Mouse (Mus musculus) testis, adult 2 months (tissue): ENCODE measurements at regions not wholly inside any gene's neighbourhood (a gene's known extent, or its start where the extent isn't known, plus 50 kb on each side); places are given as distances from the start of the nearest gene placed in this dataset.

Source experiments
- H3K27ac ChIP-seq: fragments of 200-500 bp; 2 replicates; pipeline ENCODE4 v1.5.1; 2012; ENCODE audit warnings: low read depth, low read length; ENCODE audit not compliant: control insufficient read depth, insufficient read depth
- H3K27me3 ChIP-seq: fragments of 200-500 bp; 2 replicates; pipeline ENCODE4 v1.6.1; 2012; ENCODE audit warnings: mild to moderate bottlenecking, low read length, moderate library complexity; ENCODE audit not compliant: control insufficient read depth, insufficient read depth
- H3K36me3 ChIP-seq: fragments of 200-500 bp; 2 replicates; pipeline ENCODE4 v1.6.1; 2012; ENCODE audit warnings: mild to moderate bottlenecking, low read length; ENCODE audit not compliant: control insufficient read depth, insufficient read depth
- H3K4me1 ChIP-seq: fragments of 200-500 bp; 2 replicates; pipeline ENCODE4 v1.6.1; 2012; ENCODE audit warnings: low read length; ENCODE audit not compliant: control insufficient read depth, insufficient read depth
- H3K4me3 ChIP-seq: fragments of 200-500 bp; 2 replicates; pipeline ENCODE4 v1.5.1; 2012; ENCODE audit warnings: low read depth, mild to moderate bottlenecking, low read length, moderate library complexity, mixed read lengths; ENCODE audit not compliant: control insufficient read depth
- CTCF ChIP-seq: fragments of 200-500 bp; IDR thresholded peaks from 2 replicates; pipeline ENCODE4 v1.5.1; 2012; ENCODE audit warnings: low read depth, mild to moderate bottlenecking, inconsistent platforms, low read length, moderate library complexity; ENCODE audit not compliant: control insufficient read depth, insufficient read depth, insufficient replicate concordance
- POLR2A ChIP-seq: fragments of 200-500 bp; IDR thresholded peaks from 2 replicates; pipeline ENCODE4 v1.6.1; 2012; ENCODE audit warnings: low read depth, mild to moderate bottlenecking, inconsistent platforms, low read length, moderate library complexity; ENCODE audit not compliant: control insufficient read depth

DNA sequence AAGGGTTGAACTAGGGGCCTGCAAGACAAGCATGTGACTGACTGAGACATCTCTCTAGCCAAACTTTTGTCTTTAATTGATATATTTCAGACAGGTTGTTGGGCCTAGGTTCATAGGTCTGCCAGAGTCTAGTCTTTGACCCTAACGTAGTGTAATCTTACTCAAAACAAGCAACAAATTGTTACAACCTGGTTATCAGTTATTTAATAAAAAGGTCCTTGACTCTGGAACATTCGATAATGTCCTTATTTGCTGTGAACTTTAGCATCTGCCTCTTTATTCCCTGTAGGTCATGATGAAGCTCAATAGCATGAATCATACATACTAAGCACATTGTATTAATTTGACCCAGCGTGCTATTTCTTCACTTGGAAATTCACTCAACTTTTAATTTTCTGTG is 156.3 kb downstream of the Postn start:
- Histone ChIP-seq H3K27me3 (no peaks in the 10 kb centered on the region), H3K4me1 (no peaks in the 10 kb centered on the region), H3K27ac (no peak overlapping the region), H3K4me3 (no peak overlapping the region), H3K36me3 (no peaks in the 10 kb centered on the region)
- TF ChIP-seq CTCF (no peak), POLR2A (no peak)

- Histone ChIP-seq H3K36me3 (no peaks in the 10 kb centered on the region), H3K4me1 (no peaks in the 10 kb centered on the region), H3K4me3 (no peak overlapping the region), H3K27me3 (no peaks in the 10 kb centered on the region), H3K27ac (no peak overlapping the region)
- no peak for TF ChIP-seq CTCF
- TF ChIP-seq POLR2A = no peak
Observed at GRCm38 (mm10) chr3:54522716-54523115, 161.8 kb downstream of the Postn start.

DNA sequence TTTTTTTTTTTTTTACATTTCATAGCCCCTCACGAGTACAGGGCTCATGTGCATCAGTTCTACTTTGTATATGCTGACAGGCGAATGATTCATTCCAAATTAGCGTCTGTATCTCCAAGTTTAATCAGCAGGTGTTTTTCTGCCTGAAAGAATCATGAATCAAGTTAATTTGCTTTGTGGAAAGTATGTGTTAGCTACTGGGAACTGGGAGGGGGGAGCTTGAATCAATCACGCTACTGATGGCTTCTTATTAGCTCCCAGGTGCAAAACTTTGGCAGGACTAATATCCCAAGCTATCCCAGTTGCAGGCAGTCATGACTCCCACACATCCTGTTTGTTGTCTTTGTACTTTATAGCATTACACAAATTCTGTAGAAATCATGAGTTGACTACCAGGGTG is 165.7 kb downstream of the Postn start:
- Histone ChIP-seq H3K36me3 (no peaks in the 10 kb centered on the region), H3K27ac (no peak overlapping the region), H3K4me3 (no peak overlapping the region), H3K27me3 (no peaks in the 10 kb centered on the region), H3K4me1 (no peaks in the 10 kb centered on the region)
- TF ChIP-seq POLR2A = no peak
- no peak for TF ChIP-seq CTCF

- no peak for TF ChIP-seq POLR2A
- TF ChIP-seq CTCF = peak; percentile 26; the same call in 1 of the 2 replicates
- Histone ChIP-seq H3K27me3 (no peaks in the 10 kb centered on the region), H3K27ac (no peak overlapping the region)
Observed at GRCm38 (mm10) chr3:54528292-54528691, 164.3 kb upstream of the Supt20 start.

DNA sequence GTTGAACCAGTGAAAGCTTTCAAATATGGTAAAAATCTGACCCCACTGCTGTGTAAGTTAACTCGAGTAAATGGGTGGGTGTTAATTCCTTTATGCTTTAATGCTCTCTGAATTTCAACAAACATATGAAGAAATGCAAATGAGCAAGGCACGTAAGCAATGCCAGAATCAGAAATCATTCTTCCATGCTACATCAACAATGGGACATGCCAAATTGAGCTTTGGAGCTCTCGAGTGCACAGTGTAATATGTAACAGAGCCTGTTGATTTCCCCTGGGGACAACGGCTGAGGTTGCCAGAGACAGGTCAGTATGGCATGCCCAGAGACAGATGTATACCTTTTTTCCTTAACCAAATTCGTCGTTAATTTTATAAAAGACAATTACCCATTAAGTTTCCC is 162.4 kb upstream of the Supt20 start:
- Histone ChIP-seq H3K4me3 (no peak overlapping the region), H3K27me3 (no peaks in the 10 kb centered on the region), H3K4me1 (no peaks in the 10 kb centered on the region), H3K36me3 (no peaks in the 10 kb centered on the region), H3K27ac (no peak overlapping the region)
- TF ChIP-seq POLR2A (no peak), CTCF (no peak)

More at GRCm38 (mm10) chr3:54528292-54528691, 164.3 kb upstream of the Supt20 start:
- Histone ChIP-seq H3K4me1 (no peaks in the 10 kb centered on the region), H3K4me3 (no peak overlapping the region), H3K36me3 (no peaks in the 10 kb centered on the region)

DNA sequence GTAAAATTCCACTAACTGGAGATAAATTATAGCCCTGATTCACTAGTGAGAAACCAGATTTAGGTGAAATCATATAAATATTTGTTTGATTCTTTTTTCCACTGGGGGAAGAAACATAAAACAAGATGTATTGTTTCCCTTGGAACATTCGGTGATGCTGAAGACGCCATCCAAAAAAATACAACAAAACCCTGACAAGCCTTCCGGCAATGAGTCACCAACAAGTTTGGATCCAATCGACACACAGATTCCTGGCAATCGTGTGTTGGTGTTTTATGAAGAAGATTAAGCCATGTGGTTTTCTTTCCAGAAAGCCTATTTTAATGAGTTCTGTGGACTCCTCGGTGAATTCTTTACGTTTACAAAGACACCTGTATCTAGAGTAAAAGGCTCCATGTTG is 157.2 kb upstream of the Supt20 start:
- H3K4me1 ChIP-seq = no peaks in the 10 kb centered on the region
- H3K27me3 ChIP-seq = no peaks in the 10 kb centered on the region
- H3K4me3 ChIP-seq = no peak overlapping the region
- TF ChIP-seq POLR2A = no peak
- no peak for TF ChIP-seq CTCF
- H3K36me3 ChIP-seq = no peaks in the 10 kb centered on the region
- H3K27ac ChIP-seq = no peak overlapping the region

DNA sequence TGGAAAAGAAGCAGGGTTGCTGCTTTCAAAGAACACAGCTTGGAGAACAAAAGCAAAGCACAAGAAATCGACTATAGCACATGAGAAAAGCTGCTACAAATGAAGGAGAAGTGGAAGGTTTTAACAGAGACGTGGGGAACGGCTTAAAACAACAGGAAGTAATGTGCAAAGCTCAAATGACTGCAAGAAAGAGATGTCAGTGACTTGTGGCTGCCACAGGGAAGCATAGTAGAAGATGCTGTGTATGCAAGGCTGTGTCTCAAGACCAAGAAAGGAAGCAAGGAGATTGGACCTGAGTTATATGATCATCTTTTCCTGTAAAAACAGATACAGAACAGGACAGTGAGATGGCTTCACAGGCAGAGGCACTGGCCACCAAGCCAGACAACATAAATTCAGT is 154.6 kb upstream of the Supt20 start:
- TF ChIP-seq CTCF (no peak), POLR2A (no peak)
- no peak overlapping the region for H3K27ac ChIP-seq
- no peaks in the 10 kb centered on the region for H3K27me3 ChIP-seq
- H3K36me3 ChIP-seq = no peaks in the 10 kb centered on the region
- no peak overlapping the region for H3K4me3 ChIP-seq
- H3K4me1 ChIP-seq = no peaks in the 10 kb centered on the region

GRCm38 (mm10) chr3:54540540-54541080 is 152.0 kb upstream of the Supt20 start:
- H3K4me1 ChIP-seq = no peaks in the 10 kb centered on the region
- H3K4me3 ChIP-seq = no peak overlapping the region
- TF ChIP-seq POLR2A (no peak), CTCF (no peak)
- no peaks in the 10 kb centered on the region for H3K36me3 ChIP-seq
- no peak overlapping the region for H3K27ac ChIP-seq
- H3K27me3 ChIP-seq = no peaks in the 10 kb centered on the region
